Mouse (Mus musculus): ENCODE data around the gene Rpl27. TPM values are rescaled to one million over a fixed set of nuclear protein-coding genes. Genes with fewer than 3 reads are reported as not detected.

Rpl27 gene
- total RNA-seq, 4 experiments from 2014 or later: 29.2 to 41.5 (median 39.2) TPM

Small RNA genes within 50 kb of the gene (microRNA-seq; reads per million reads assigned to microRNA genes)
- 9.2 reads per million, percentile 23 among the genes with 10 or more reads in this experiment for gene Mir6929

Other genes with a start within 250 kb of the Rpl27 start
- 10 to 100 TPM; 28.6 to 37.3 (median 31.7) TPM for gene Ezh1, start 215.8 kb upstream of the Rpl27 start, total RNA-seq (2022)
- 10 to 100 TPM; 60.8 to 93.6 (median 83.9) TPM for gene Ramp2, start 196.3 kb upstream of the Rpl27 start, total RNA-seq (2022)
- gene Vps25, start 188.6 kb upstream of the Rpl27 start, total RNA-seq (2022): 100 to 1,000 TPM in 3 of 4 experiments, 10 to 100 TPM in 1; 88.4 to 109 (median 104) TPM
- gene Wnk4, start 181.7 kb upstream of the Rpl27 start, total RNA-seq (2022): 10 to 100 TPM in 3 of 4 experiments, 1 to 10 TPM in 1; 7.6 to 16.6 (median 14.2) TPM
- under 1 TPM in 3 of 4 experiments, not detected in 1; 0.14 to 0.29 (median 0.22) TPM for gene Cntd1, start 163.3 kb upstream of the Rpl27 start, total RNA-seq (2022)
- 100 to 1,000 TPM in 2 of 4 experiments, 10 to 100 TPM in 2; 93.0 to 105 (median 98.0) TPM for gene Coa3, start 163.2 kb upstream of the Rpl27 start, total RNA-seq (2022)
- 100 to 1,000 TPM in 2 of 4 experiments, 10 to 100 TPM in 2; 78.6 to 116 (median 100) TPM for gene Becn1, start 140.0 kb upstream of the Rpl27 start, total RNA-seq (2022)
- 10 to 100 TPM; 66.4 to 85.0 (median 73.6) TPM for gene Psme3, start 126.1 kb upstream of the Rpl27 start, total RNA-seq (2022)
- gene Aoc2, start 117.2 kb upstream of the Rpl27 start, total RNA-seq (2022): 1 to 10 TPM; 1.4 to 1.9 (median 1.7) TPM
- 1 to 10 TPM; 7.1 to 9.2 (median 8.5) TPM for gene Aoc3, start 111.7 kb upstream of the Rpl27 start, total RNA-seq (2022)
- not detected for gene G6pc, start 74.7 kb upstream of the Rpl27 start, total RNA-seq (2022)
- 10 to 100 TPM; 12.3 to 25.8 (median 22.4) TPM for gene Aarsd1, start 24.7 kb upstream of the Rpl27 start, total RNA-seq (2022)
- gene Gm27029, start 17.5 kb upstream of the Rpl27 start, total RNA-seq (2022): 10 to 100 TPM in 1 of 4 experiments, 1 to 10 TPM in 3; 5.0 to 11.5 (median 6.8) TPM
- gene Rundc1, start 17.2 kb upstream of the Rpl27 start, total RNA-seq (2022): 10 to 100 TPM; 10.5 to 13.1 (median 11.8) TPM
- gene Ptges3l, start 17.0 kb upstream of the Rpl27 start, total RNA-seq (2022): 10 to 100 TPM; 46.5 to 67.8 (median 61.1) TPM
- gene Ifi35, start 6.1 kb downstream of the Rpl27 start, total RNA-seq (2022): 10 to 100 TPM; 13.4 to 14.6 (median 13.9) TPM
- gene Rnd2, start 22.7 kb downstream of the Rpl27 start, total RNA-seq (2022): 1 to 10 TPM; 5.3 to 7.5 (median 6.2) TPM
- gene Vat1, start 23.9 kb downstream of the Rpl27 start, total RNA-seq (2022): 10 to 100 TPM; 20.6 to 23.2 (median 21.8) TPM
- under 1 TPM; 0.22 to 0.57 (median 0.35) TPM for gene Brca1, start 109.7 kb downstream of the Rpl27 start, total RNA-seq (2022)
- 100 to 1,000 TPM in 1 of 4 experiments, 10 to 100 TPM in 3; 91.5 to 100 (median 96.2) TPM for gene Nbr1, start 109.9 kb downstream of the Rpl27 start, total RNA-seq (2022)
- gene Tmem106a, start 139.9 kb downstream of the Rpl27 start, total RNA-seq (2022): 1 to 10 TPM; 3.8 to 6.8 (median 4.1) TPM
- gene Gm11634, start 157.0 kb downstream of the Rpl27 start, total RNA-seq (2022): not detected
- gene Rdm1, start 184.9 kb downstream of the Rpl27 start, total RNA-seq (2022): 10 to 100 TPM; 47.9 to 60.0 (median 55.8) TPM
- 10 to 100 TPM; 21.1 to 30.1 (median 27.0) TPM for gene Arl4d, start 223.2 kb downstream of the Rpl27 start, total RNA-seq (2022)